In the genomic region with DNA sequence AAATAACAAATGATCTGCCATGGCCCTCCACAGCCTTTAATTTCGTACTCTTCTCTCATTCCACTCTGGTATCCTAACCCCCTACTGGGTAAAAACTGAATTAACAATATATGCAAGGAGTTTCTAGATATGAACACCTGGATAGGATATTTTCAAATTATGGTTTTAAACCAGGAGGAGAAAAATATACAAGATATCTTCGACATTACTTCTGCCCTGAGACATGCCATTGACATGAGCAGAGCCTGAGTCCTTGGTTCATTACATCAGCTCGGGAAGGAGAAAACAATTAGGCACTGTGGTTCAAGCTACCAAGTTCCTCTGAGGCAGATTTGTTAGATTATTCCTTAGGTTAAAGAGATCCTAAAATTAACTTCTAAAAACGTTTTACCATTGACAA, we compare ENCODE assay signal across 8 mouse cellular contexts. TPM values are rescaled to one million over a fixed set of nuclear protein-coding genes. Genes with fewer than 3 reads are reported as not detected.
DNase-seq lines count a peak whose midpoint lies in the region; ATAC-seq lines count a peak whose summit lies in the region.

No protein-coding gene starts in this region.

- no peak for DNase-seq in heart, adult 9 months (ENCODE audit: low spot score in 2 of 2)
- DNase-seq in MEL-GATA-1-ER (ENCODE audit: extremely low read depth, low read depth), result peak; percentile 39
- peak; percentile 20 for DNase-seq in forelimb bud, embryonic 11.5 days (ENCODE audit: low read depth, low spot score)
- no peak for DNase-seq in layer of hippocampus, adult 8-10 months (ENCODE audit: low spot score in 2 of 2)
- DNase-seq in kidney, adult 18-20 months, result no peak
- no peak for DNase-seq in adrenal gland, adult (ENCODE audit: inconsistent age in 2 of 2, low spot score in 1 of 2)

- H3K4me2 ChIP-seq in heart, embryonic 16.5 days (ENCODE audit: low read depth, low read length), result peak overlapping the region; percentile 80
- H3K4me2 ChIP-seq in midbrain, embryonic 12.5 days (replicated peaks), result peak overlapping the region; percentile 58

- peak overlapping the region; percentile 99 for H3K9ac ChIP-seq in heart, embryonic 16.5 days (ENCODE audit: low read length)
- H3K9ac ChIP-seq in midbrain, embryonic 12.5 days (replicated peaks), result peak overlapping the region; percentile 90

- peak overlapping the region; percentile 100 for H3K27ac ChIP-seq in heart, embryonic 16.5 days (ENCODE audit: low read length)
- H3K27ac ChIP-seq in midbrain, embryonic 12.5 days (replicated peaks), result peak overlapping the region; percentile 99

- H3K4me3 ChIP-seq in heart, embryonic 16.5 days (ENCODE audit: low read length), result peak overlapping the region; percentile 97
- peak overlapping the region; percentile 93 for H3K4me3 ChIP-seq in midbrain, embryonic 12.5 days

- no peaks in the 10 kb centered on the region for H3K27me3 ChIP-seq in heart, embryonic 16.5 days (ENCODE audit: control insufficient read depth, insufficient read depth, low read length)
- H3K27me3 ChIP-seq in midbrain, embryonic 12.5 days, result no peaks in the 10 kb centered on the region

- 2% methylated on average over 4 of the region's 4 CpGs for WGBS in heart, embryonic 16.5 days
- WGBS in midbrain, embryonic 12.5 days, result 11% methylated on average over 4 of the region's 4 CpGs

- 0 out of 2 replicates have a peak, but pooled peaks cover 2% of the 10 kb centered on the region for H3K36me3 ChIP-seq in heart, embryonic 16.5 days (ENCODE audit: control insufficient read depth, insufficient read depth)
- H3K36me3 ChIP-seq in midbrain, embryonic 12.5 days, result no peaks in the 10 kb centered on the region

- no peaks in the 10 kb centered on the region for H3K9me3 ChIP-seq in heart, embryonic 16.5 days (replicated peaks; ENCODE audit: control insufficient read depth, low read length)
- H3K9me3 ChIP-seq in midbrain, embryonic 12.5 days, result no peaks in the 10 kb centered on the region

- ATAC-seq in heart, embryonic 16.5 days (replicated peaks; ENCODE audit: extremely low read depth, insufficient read depth, low FRiP score), result no peak
- no peak for ATAC-seq in midbrain, embryonic 12.5 days (ENCODE audit: low FRiP score, low read depth)

- H3K4me1 ChIP-seq in heart, embryonic 16.5 days (ENCODE audit: control insufficient read depth, insufficient read depth, low read length), result peaks cover 50% of the 10 kb centered on the region
- H3K4me1 ChIP-seq in midbrain, embryonic 12.5 days, result peaks cover 15% of the 10 kb centered on the region

RNA-seq across cellular contexts. Expression of gene Serinc3, which starts 0.9 kb away (rescaled TPM):
- polyA plus RNA-seq in heart, embryonic 16.5 days (2015; fragmentation: Nextera tagmentation; extraction: Ambion mirVana), result 56.1 and 71.3 TPM in 2 replicates
- polyA plus RNA-seq in midbrain, embryonic 12.5 days (2016; fragmentation: Nextera tagmentation; extraction: Ambion mirVana), result 35.0 and 36.9 TPM in 2 replicates
- 100 to 1,000 TPM; 201 to 242 (median 213) TPM for total RNA-seq in layer of hippocampus, adult 8-10 months (2022)

RNA-seq across cellular contexts. Expression of gene Pkig, which starts 14.1 kb away (rescaled TPM):
- 374 and 420 TPM in 2 replicates for polyA plus RNA-seq in heart, embryonic 16.5 days (2015; fragmentation: Nextera tagmentation; extraction: Ambion mirVana)
- 120 and 125 TPM in 2 replicates for polyA plus RNA-seq in midbrain, embryonic 12.5 days (2016; fragmentation: Nextera tagmentation; extraction: Ambion mirVana)
- 10 to 100 TPM; 67.0 to 98.4 (median 83.6) TPM for total RNA-seq in layer of hippocampus, adult 8-10 months (2022)

RNA-seq across cellular contexts. Expression of gene Ttpal, which starts 41.9 kb away (rescaled TPM):
- 18.6 and 19.0 TPM in 2 replicates for polyA plus RNA-seq in heart, embryonic 16.5 days (2015; fragmentation: Nextera tagmentation; extraction: Ambion mirVana)
- polyA plus RNA-seq in midbrain, embryonic 12.5 days (2016; fragmentation: Nextera tagmentation; extraction: Ambion mirVana), result 52.3 and 53.2 TPM in 2 replicates
- total RNA-seq in layer of hippocampus, adult 8-10 months (2022), result 10 to 100 TPM; 48.2 to 50.3 (median 49.2) TPM

Comparison
In these comparisons a context has a peak if more than half of its experiments do, and no peak if none do; other contexts are left out.
1. DNase-seq: peak in MEL-GATA-1-ER (single experiment) and forelimb bud, embryonic 11.5 days (single experiment); none in heart, adult 9 months (0 of 2), layer of hippocampus, adult 8-10 months (0 of 2), kidney, adult 18-20 months (single experiment) and adrenal gland, adult (0 of 2).